Mouse (Mus musculus) lung, adult 2 months (tissue): ENCODE results near the gene Lmna. TPM values are rescaled to one million over a fixed set of nuclear protein-coding genes. Genes with fewer than 3 reads are reported as not detected.
A peak's percentile ranks its signal among the peaks of the same experiment; 100 is the strongest.

ENCODE experiments used
- DNase-seq: peaks from one replicate; pipeline ENCODE4 v3.0.0; 2022
- H3K4me1 ChIP-seq: fragments of 200-500 bp; 2 replicates; pipeline ENCODE4 v1.6.1; 2011; ENCODE audit warnings: low read length; ENCODE audit not compliant: control insufficient read depth, insufficient read depth
- H3K4me3 ChIP-seq: fragments of 200-500 bp; replicated peaks from 2 replicates; pipeline ENCODE3; 2011; ENCODE audit warnings: low read depth, mild to moderate bottlenecking, control low read depth, low read length; ENCODE audit errors: extremely low read depth
- CTCF ChIP-seq: fragments of 200-500 bp; IDR thresholded peaks from 2 replicates; pipeline ENCODE4 v1.5.1; 2011; ENCODE audit warnings: mild to moderate bottlenecking, low read length, control low read depth; ENCODE audit not compliant: insufficient read depth
- POLR2A ChIP-seq: fragments of 200-500 bp; IDR thresholded peaks from 2 replicates; pipeline ENCODE4 v1.6.1; 2011; ENCODE audit warnings: low read depth, mild to moderate bottlenecking, control low read depth, low read length, borderline replicate concordance; ENCODE audit errors: extremely low read depth
- WGBS: fragments of 180-500 bp; shearing (Covaris S2); methylation state at CpG from one replicate; pipeline ENCODE4 v1.1.7; 2018; 5-methylcytosine and 5-hydroxymethylcytosine counted together
- polyA plus RNA-seq: library from polyadenylated mRNA; depleted of rRNA; stranded (reverse); fragments of >200 nt; gene quantifications from 2 replicates; pipeline ENCODE4 v1.2.3, GENCODE M21; 2012

The Lmna gene
- polyA plus RNA-seq, 1 experiment: 302 TPM

DNA sequence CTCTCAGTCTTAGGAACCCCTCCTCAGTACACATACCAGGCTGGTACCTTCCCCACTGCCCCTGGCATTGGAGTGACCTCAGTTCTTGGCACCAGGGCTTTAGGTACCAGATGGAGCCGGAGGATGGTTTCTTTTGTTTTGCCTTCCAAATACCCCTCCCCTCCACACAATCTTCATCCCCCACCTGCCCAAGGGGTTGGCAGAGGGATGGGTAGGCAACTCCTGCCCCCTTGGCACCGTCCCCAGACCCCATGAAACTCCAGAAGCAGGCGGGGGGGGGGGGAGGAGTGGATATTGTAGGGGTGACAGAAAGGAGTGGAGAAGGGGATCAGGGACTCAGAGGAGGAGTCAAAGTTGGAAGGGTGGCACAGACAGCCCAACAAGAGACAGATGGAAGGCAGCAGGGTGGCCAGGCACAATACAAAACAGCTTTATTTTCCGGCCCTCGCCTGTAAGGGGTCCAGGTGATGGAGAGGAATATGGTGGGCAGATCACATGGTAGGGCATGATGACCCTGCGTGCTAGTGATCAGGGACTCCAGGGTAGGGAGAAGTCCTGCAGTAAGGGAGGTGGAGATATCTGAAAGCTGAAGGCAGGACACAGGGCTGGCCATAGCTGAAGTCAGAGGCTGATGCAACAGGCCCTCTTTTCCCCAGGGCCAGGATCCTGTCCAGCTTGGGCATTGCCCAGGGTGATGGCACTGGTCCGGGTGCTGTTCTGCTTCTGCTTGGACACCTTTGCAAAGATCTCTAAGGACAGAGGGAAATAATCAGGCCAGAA, 32.1 kb upstream of the Lmna start:
- TF ChIP-seq POLR2A (no peak), CTCF (no peak)
- peaks cover 2% of the 10 kb centered on the region; the same call in 1 of the 2 replicates for H3K4me1 ChIP-seq
- WGBS: 76% methylated on average over 7 of the region's 7 CpGs
- no peak for DNase-seq
- no peak overlapping the region for H3K4me3 ChIP-seq

GRCm38 (mm10) chr3:88540085-88540484, 30.3 kb upstream of the Lmna start:
- TF ChIP-seq CTCF: no peak
- no peak for TF ChIP-seq POLR2A
- 70% methylated on average over 5 of the region's 5 CpGs for WGBS
- DNase-seq: no peak
- Histone ChIP-seq H3K4me3 (no peak overlapping the region), H3K4me1 (peaks cover 4% of the 10 kb centered on the region; the same call in 1 of the 2 replicates)

DNA sequence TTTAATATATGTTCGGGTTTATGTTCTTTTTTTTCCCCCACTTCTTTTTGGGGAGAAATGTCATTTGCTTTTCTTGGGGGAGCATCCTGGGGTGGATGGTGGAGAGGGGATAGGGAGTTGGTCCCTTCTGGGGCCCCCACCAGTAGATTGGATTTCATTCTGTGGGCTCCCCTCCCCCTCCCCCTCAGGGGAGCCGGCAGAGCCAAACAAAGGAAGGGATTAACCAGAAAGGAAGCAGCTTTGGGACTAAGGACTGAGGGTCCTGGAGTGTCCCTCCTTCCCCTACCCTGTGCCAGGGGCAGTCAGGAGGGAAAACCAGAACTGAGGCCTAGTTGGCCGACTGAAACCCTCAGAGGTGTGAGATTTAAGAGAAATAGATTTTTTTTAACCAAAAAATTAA, 29.6 kb upstream of the Lmna start:
- no peak for DNase-seq
- 39% methylated on average over 3 of the region's 3 CpGs for WGBS
- Histone ChIP-seq H3K4me1 (peaks cover 4% of the 10 kb centered on the region; the same call in 1 of the 2 replicates), H3K4me3 (no peak overlapping the region)
- TF ChIP-seq CTCF (no peak), POLR2A (no peak)

- DNase-seq: no peak
- whole genome bisulfite sequencing: 75% methylated on average over 9 of the region's 9 CpGs
- Histone ChIP-seq H3K4me1 (peaks cover 4% of the 10 kb centered on the region; the same call in 1 of the 2 replicates), H3K4me3 (no peak overlapping the region)
- TF ChIP-seq CTCF (no peak), POLR2A (no peak)
Observed at GRCm38 (mm10) chr3:88538271-88539145, 28.8 kb upstream of the Lmna start.

- DNase-seq: no peak
- Histone ChIP-seq H3K4me3 (peak overlapping the region; percentile 72), H3K4me1 (peaks cover 7% of the 10 kb centered on the region; the same call in 1 of the 2 replicates)
- WGBS: 72% methylated on average over 6 of the region's 6 CpGs
- TF ChIP-seq POLR2A (no peak), CTCF (no peak)
Observed at GRCm38 (mm10) chr3:88537146-88537545, 27.4 kb upstream of the Lmna start.

GRCm38 (mm10) chr3:88536103-88536930, 26.6 kb upstream of the Lmna start:
- DNase-seq: peak; percentile 84
- 17% methylated on average over 64 of the region's 64 CpGs for WGBS

DNA sequence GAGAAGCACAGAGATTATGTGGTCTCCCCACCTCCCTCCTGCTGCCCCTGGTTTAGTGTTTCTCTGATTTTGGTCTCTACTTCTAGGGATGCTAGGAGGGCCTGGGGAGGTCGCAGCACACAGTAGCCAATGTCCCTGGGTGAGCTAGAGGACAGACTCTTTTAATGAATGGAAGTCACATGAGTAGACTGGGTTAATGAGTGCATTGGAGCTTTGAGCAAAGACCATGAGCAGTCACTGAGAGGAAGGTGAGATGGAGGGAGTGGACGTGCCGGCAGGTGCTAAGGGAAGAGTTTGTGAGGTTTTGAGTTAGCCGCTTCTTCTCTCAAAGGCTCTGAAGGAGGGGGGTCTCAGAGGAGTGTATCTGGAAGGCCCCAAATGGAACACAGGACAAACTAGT, 25.8 kb upstream of the Lmna start:
- TF ChIP-seq CTCF: no peak
- TF ChIP-seq POLR2A: no peak
- DNase-seq: no peak
- peaks cover 7% of the 10 kb centered on the region; the same call in 1 of the 2 replicates for H3K4me1 ChIP-seq
- H3K4me3 ChIP-seq: no peak overlapping the region
- 90% methylated on average over 4 of the region's 4 CpGs for WGBS

More at GRCm38 (mm10) chr3:88536103-88536930, 26.6 kb upstream of the Lmna start:
- no peak for TF ChIP-seq CTCF
- peak; percentile 90 for TF ChIP-seq POLR2A
- peak overlapping the region; percentile 72 for H3K4me3 ChIP-seq
- H3K4me1 ChIP-seq: peaks cover 7% of the 10 kb centered on the region; the same call in 1 of the 2 replicates

- TF ChIP-seq CTCF (no peak), POLR2A (no peak)
- DNase-seq: no peak
- H3K4me1 ChIP-seq: peaks cover 7% of the 10 kb centered on the region; the same call in 1 of the 2 replicates
- WGBS: 76% methylated on average over 3 of the region's 3 CpGs
- no peak overlapping the region for H3K4me3 ChIP-seq
Observed at GRCm38 (mm10) chr3:88535005-88535404, 25.2 kb upstream of the Lmna start.

- no peak for DNase-seq
- peaks cover 7% of the 10 kb centered on the region; the same call in 1 of the 2 replicates for H3K4me1 ChIP-seq
Observed at GRCm38 (mm10) chr3:88533706-88534105, 23.9 kb upstream of the Lmna start.

More at GRCm38 (mm10) chr3:88533706-88534105, 23.9 kb upstream of the Lmna start:
- TF ChIP-seq CTCF (no peak), POLR2A (no peak)
- WGBS: 12% methylated on average over 5 of the region's 5 CpGs
- H3K4me3 ChIP-seq: no peak overlapping the region
